Mouse (Mus musculus): Measurements from ENCODE around the gene Cnot11.

- TF ChIP-seq GATA1 (IDR thresholded peaks at IDR 0.05; ENCODE audit: borderline replicate concordance, low read length) (no peak), GATA2 (IDR thresholded peaks at IDR 0.05; ENCODE audit: borderline replicate concordance, low read depth, low read length) (no peak)
These were observed at the start of gene Cnot11 for GRCm38 (mm10) chr1:39534831-39535230.

All from G1E (cell line).